Comparison of ENCODE assay signal across 8 mouse cellular contexts in the genomic region with DNA sequence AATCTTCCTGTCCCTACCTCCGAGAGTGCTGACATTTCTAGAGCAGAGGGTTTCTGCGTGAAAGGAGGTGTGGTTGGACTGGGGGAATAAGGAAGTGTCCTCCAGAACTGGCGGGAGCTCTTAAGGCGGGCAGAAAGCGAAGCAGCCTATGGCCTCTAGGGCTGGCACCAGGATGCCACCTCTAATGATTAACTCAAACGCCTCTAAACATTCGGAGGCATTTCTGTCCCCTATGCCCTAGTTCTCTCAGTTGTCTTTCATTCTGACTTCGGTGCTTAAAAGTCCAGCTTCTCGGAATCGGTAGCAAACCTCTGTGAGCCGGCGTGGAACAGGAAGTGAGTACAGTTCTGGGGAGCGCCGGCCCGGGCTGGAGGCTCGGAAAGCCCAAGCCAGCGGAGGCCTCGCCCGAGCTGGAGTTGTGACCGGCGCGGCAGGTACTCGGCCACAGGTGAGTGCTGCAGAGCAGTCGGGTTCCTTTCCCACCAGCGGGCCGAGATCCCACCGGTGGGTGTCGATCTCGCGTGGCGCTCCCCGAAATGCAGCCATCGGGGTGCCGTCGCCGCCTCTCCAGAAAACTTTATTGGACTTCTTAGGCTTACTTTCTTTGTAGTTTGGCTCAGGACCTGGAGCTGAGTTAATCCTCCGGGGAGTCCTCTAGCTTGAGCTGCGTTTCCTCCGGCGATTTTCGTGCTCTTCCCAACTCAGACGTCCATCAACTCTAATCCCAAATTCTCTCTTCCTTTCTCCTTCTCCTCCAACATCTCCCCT. TPM values are rescaled to one million over a fixed set of nuclear protein-coding genes. Genes with fewer than 3 reads are reported as not detected.
DNase-seq lines count a peak whose midpoint lies in the region; ATAC-seq and TF ChIP-seq lines count a peak whose summit lies in the region.

A gene (plus strand): TSS at position 84 of the 768 bp plus-strand sequence.

- H3K9me3 ChIP-seq in intestine, embryonic 16.5 days (ENCODE audit: control insufficient read depth, low read length), result peaks cover 5% of the 10 kb centered on the region; the same call in 1 of the 2 replicates
- H3K9me3 ChIP-seq in neural tube, embryonic 14.5 days (ENCODE audit: control insufficient read depth, low read length), result no peaks in the 10 kb centered on the region

- no peaks in the 10 kb centered on the region for H3K27me3 ChIP-seq in cerebellum, adult 2 months (ENCODE audit: control insufficient read depth, insufficient read depth, low read length)
- no peaks in the 10 kb centered on the region for H3K27me3 ChIP-seq in intestine, embryonic 16.5 days (replicated peaks; ENCODE audit: control insufficient read depth, insufficient read depth, low read length)
- H3K27me3 ChIP-seq in neural tube, embryonic 14.5 days (ENCODE audit: control insufficient read depth, insufficient read depth, low read length), result no peaks in the 10 kb centered on the region

- H3K4me2 ChIP-seq in intestine, embryonic 16.5 days (ENCODE audit: low read depth, low read length), result peak within 1 kb of the TSS; percentile 82
- peak within 1 kb of the TSS; percentile 54 for H3K4me2 ChIP-seq in neural tube, embryonic 14.5 days (ENCODE audit: low read depth, low read length)

- no peak for TF ChIP-seq POLR2A in cerebellum, adult 2 months (IDR thresholded peaks at IDR 0.05; ENCODE audit: borderline replicate concordance, insufficient read depth, low read length)
- TF ChIP-seq POLR2A in cortical plate, adult 2 months (IDR thresholded peaks at IDR 0.05; ENCODE audit: extremely low read depth, insufficient read depth, low read length), result no peak
- TF ChIP-seq POLR2A in lung, adult 2 months (IDR thresholded peaks at IDR 0.05; ENCODE audit: borderline replicate concordance, extremely low read depth, low read depth, low read length), result 0 out of 2 replicates have a peak, but pooled peaks have one; percentile 21

- ATAC-seq in granulocyte monocyte progenitor cell, adult 5-6 weeks (replicated peaks; ENCODE audit: poor library complexity, severe bottlenecking), result peak; percentile 92
- peak; percentile 98 for ATAC-seq in intestine, embryonic 16.5 days
- ATAC-seq in neural tube, embryonic 14.5 days (ENCODE audit: low read depth), result no peak

- WGBS in cerebellum, adult 2 months, result under 1% methylated on average over 42 of the region's 42 CpGs
- under 1% methylated on average over 42 of the region's 42 CpGs for WGBS in intestine, embryonic 16.5 days
- under 1% methylated on average over 42 of the region's 42 CpGs for WGBS in lung, adult 2 months
- WGBS in neural tube, embryonic 14.5 days, result 1% methylated on average over 42 of the region's 42 CpGs

- peak within 1 kb of the TSS; percentile 74 for H3K9ac ChIP-seq in intestine, embryonic 16.5 days (ENCODE audit: low read depth, low read length)
- peak within 1 kb of the TSS; percentile 29; the same call in 1 of the 2 replicates for H3K9ac ChIP-seq in neural tube, embryonic 14.5 days (replicated peaks; ENCODE audit: low read depth, low read length)

- peaks cover 5% of the 10 kb centered on the region for H3K36me3 ChIP-seq in intestine, embryonic 16.5 days (ENCODE audit: control insufficient read depth, insufficient read depth, low read length)
- no peaks in the 10 kb centered on the region for H3K36me3 ChIP-seq in neural tube, embryonic 14.5 days (ENCODE audit: control insufficient read depth, insufficient read depth, low read length)

- peak in 1 of 2 experiments; percentile 10 for DNase-seq in cerebellum, adult 2 months
- no peak for DNase-seq in cerebellum, adult 9-10 months
- DNase-seq in lung, adult 2 months, result peak; percentile 65
- DNase-seq in urinary bladder, postnatal 25 days (ENCODE audit: low spot score), result peak; percentile 46

- H3K4me3 ChIP-seq in cerebellum, adult 2 months (replicated peaks; ENCODE audit: insufficient read depth, low read depth, low read length), result peak within 1 kb of the TSS; percentile 33
- peak within 1 kb of the TSS; percentile 44 for H3K4me3 ChIP-seq in cortical plate, adult 2 months (ENCODE audit: insufficient read depth, low read length)
- peak within 1 kb of the TSS; percentile 56 for H3K4me3 ChIP-seq in intestine, embryonic 16.5 days (ENCODE audit: low read length)
- H3K4me3 ChIP-seq in lung, adult 2 months (replicated peaks; ENCODE audit: extremely low read depth, low read depth, low read length), result peak within 1 kb of the TSS; percentile 76
- peak within 1 kb of the TSS; percentile 35 for H3K4me3 ChIP-seq in neural tube, embryonic 14.5 days (ENCODE audit: low read depth, low read length)

- H3K4me1 ChIP-seq in cerebellum, adult 2 months (ENCODE audit: control insufficient read depth, insufficient read depth, low read length), result no peaks in the 10 kb centered on the region
- H3K4me1 ChIP-seq in cortical plate, adult 2 months (ENCODE audit: control insufficient read depth, insufficient read depth, low read length), result no peaks in the 10 kb centered on the region
- peaks cover 8% of the 10 kb centered on the region; the same call in 1 of the 2 replicates for H3K4me1 ChIP-seq in intestine, embryonic 16.5 days (ENCODE audit: control insufficient read depth, insufficient read depth, low read length)
- H3K4me1 ChIP-seq in lung, adult 2 months (ENCODE audit: control insufficient read depth, insufficient read depth, low read length), result no peaks in the 10 kb centered on the region; the same call in 1 of the 2 replicates
- H3K4me1 ChIP-seq in neural tube, embryonic 14.5 days (ENCODE audit: control insufficient read depth, insufficient read depth, low read length), result 0 out of 2 replicates have a peak, but pooled peaks cover 3% of the 10 kb centered on the region

- H3K27ac ChIP-seq in cerebellum, adult 2 months (ENCODE audit: insufficient read depth, low read length), result no peak within 1 kb of the TSS
- no peak within 1 kb of the TSS for H3K27ac ChIP-seq in cortical plate, adult 2 months (ENCODE audit: insufficient read depth, low read length)
- peak within 1 kb of the TSS; percentile 90 for H3K27ac ChIP-seq in intestine, embryonic 16.5 days (ENCODE audit: low read length)
- no peak within 1 kb of the TSS for H3K27ac ChIP-seq in neural tube, embryonic 14.5 days (ENCODE audit: low read depth, low read length)

- TF ChIP-seq CTCF in cerebellum, adult 2 months (IDR thresholded peaks at IDR 0.05; ENCODE audit: borderline replicate concordance, insufficient read depth, low read depth, low read length), result no peak
- no peak for TF ChIP-seq CTCF in cortical plate, adult 2 months (IDR thresholded peaks at IDR 0.05; ENCODE audit: extremely low read depth, insufficient read depth, low read length)
- TF ChIP-seq CTCF in lung, adult 2 months (IDR thresholded peaks at IDR 0.05; ENCODE audit: insufficient read depth, low read length), result no peak

RNA-seq across cellular contexts. Expression of the gene that starts here (rescaled TPM):
- 1.6 and 1.9 TPM in 2 replicates for polyA plus RNA-seq in cerebellum, adult 2 months (2012; rRNA removed)
- polyA plus RNA-seq in cortical plate, adult 2 months (2012; rRNA removed), result 2.3 and 3.1 TPM in 2 replicates
- total RNA-seq in granulocyte monocyte progenitor cell, adult 5-6 weeks (2014; fragmentation: Nextera tagmentation), result 106 and 119 TPM in 2 replicates
- total RNA-seq in granulocyte monocyte progenitor cell, adult 5-6 weeks (2017), result 133 and 147 TPM in 2 replicates
- polyA plus RNA-seq in intestine, embryonic 16.5 days (2015; fragmentation: Nextera tagmentation; extraction: Ambion mirVana), result 54.3 and 56.4 TPM in 2 replicates
- polyA plus RNA-seq in lung, adult 2 months (2012; rRNA removed), result 5.1 and 8.9 TPM in 2 replicates
- 2.1 and 6.7 TPM in 2 replicates for polyA plus RNA-seq in neural tube, embryonic 14.5 days (2014; fragmentation: Nextera tagmentation; extraction: Ambion mirVana)
